Mouse (Mus musculus) left cerebral cortex, adult 11 months (tissue): ENCODE data around the gene Mrgpra1.
"Not testable (repeated sequence)": the region's sequence is repeated elsewhere in the genome, so short reads cannot be mapped to it uniquely, and the experiment has no call there.

ENCODE experiments used
- DNase-seq: peaks from one replicate; pipeline ENCODE4 v3.0.0; 2022; ENCODE audit warnings: low spot score

Gene Mrgpra1

GRCm38 (mm10) chr7:47354140-47354539, at the start of gene Mrgpra1:
TSS of gene Mrgpra1 (minus strand) at chr7:47354240.
- no peak for DNase-seq

- DNase-seq = no peak
Measured at GRCm38 (mm10) chr7:47401125-47401524, 47.1 kb upstream of the Mrgpra1 start.

GRCm38 (mm10) chr7:47348421-47348820, 5.6 kb downstream of the Mrgpra1 start:
- DNase-seq = no peak

DNA sequence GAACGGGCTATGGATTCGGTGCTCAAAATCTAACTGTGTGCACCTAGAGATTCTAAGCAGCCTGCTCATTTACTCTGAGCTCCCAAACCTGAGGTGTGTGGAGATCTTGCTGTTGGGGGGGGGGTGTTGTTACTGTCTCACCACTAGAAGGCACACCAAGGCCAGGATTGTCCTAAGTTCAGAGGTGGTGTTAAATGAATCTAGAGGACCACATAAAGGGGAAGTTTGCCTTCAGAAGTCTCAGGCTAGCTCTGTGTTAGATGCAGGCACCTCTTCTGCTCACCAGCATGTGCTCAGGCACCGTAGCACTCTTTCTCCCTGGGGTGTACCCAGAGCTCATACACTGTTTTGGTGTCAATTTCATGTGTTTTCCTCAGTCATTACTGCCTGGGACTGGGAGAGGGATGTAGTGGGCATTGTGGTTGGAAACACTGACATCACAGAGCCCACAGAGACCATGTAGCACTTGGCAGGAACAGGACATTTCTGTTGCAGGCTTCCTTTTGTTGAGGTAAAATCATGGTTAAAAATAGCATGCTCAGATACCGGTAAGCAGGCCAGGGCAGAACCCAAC, 8.0 kb downstream of the Mrgpra1 start:
- no peak for DNase-seq

GRCm38 (mm10) chr7:47341887-47342286, 12.2 kb downstream of the Mrgpra1 start:
- not testable (repeated sequence) for DNase-seq

DNA sequence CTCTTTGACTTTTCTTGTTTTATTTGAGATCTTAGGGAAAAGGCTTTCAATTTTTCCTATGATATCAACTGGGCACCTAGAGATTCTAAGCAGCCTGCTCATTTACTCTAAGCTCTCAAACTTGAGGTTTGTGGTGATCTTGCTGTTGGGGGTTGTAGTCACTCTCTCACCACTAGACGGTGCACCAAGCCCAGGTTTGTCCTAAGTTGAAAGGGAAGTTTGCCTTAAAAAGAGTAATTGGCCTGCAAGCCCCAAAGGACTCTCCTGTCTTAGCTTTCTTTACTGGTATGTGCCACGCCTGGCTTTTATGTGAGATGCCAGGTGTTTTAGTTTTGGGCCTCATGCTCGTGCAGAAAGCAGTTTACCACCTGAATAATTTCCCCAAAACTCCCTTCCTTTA, 12.7 kb downstream of the Mrgpra1 start:
- not testable (repeated sequence) for DNase-seq

GRCm38 (mm10) chr7:47318299-47318698, 35.7 kb downstream of the Mrgpra1 start:
- DNase-seq = no peak

- no peak for DNase-seq
Measured at GRCm38 (mm10) chr7:47312289-47312688, 41.8 kb downstream of the Mrgpra1 start.

GRCm38 (mm10) chr7:47309855-47310254, 44.2 kb downstream of the Mrgpra1 start:
- DNase-seq = no peak

- not testable (repeated sequence) for DNase-seq
Measured at GRCm38 (mm10) chr7:47304661-47305060, 49.4 kb downstream of the Mrgpra1 start.

GRCm38 (mm10) chr7:47299612-47300011, 54.4 kb downstream of the Mrgpra1 start:
- DNase-seq = not testable (repeated sequence)
